Mouse (Mus musculus) ES-Bruce4 (cell line): ENCODE measurements at regions not wholly inside any gene's neighbourhood (a gene's known extent, or its start where the extent isn't known, plus 50 kb on each side); places are given as distances from the start of the nearest gene placed in this dataset.

Experiments used
- CTCF ChIP-seq: IDR thresholded peaks from one replicate; pipeline ENCODE4 v1.8.1; 2011; ENCODE audit warnings: low read depth, low read length
- POLR2A ChIP-seq: IDR thresholded peaks from one replicate; pipeline ENCODE4 v1.8.1; 2011; ENCODE audit warnings: low read length; ENCODE audit not compliant: insufficient read depth

- TF ChIP-seq CTCF (no peak), POLR2A (no peak)
These were observed 246.9 kb upstream of the Pik3r1 start for GRCm38 (mm10) chr13:102014958-102015357.
